1 mouse cellular context compared by ENCODE assay signal in the genomic region with DNA sequence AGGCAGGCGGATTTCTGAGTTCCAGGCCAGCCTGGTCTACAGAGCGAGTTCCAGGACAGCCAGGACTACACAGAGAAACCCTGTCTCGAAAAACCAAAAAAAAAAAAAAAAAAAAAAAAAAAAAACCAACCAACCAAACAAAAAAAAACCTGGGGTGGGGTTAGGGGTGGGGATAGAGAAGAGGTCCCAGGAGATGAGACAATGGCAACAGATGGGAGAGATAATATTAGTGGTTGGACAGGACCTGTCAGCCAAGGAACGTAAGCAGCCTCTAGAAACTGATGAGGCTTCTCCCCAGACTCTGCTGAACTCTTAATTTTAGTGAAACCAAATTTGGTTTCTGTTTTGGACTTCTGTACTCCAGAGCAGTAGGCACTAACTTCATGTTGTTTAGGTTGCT. TPM values are rescaled to one million over a fixed set of nuclear protein-coding genes. Genes with fewer than 3 reads are reported as not detected.
"Had no signal": no experiment of that assay in that cellular context is flagged by ENCODE, and none has a peak within 500 bp of the region (broad histone marks: within the 10 kb centered on the region; RNA-seq: fewer than 3 reads in every experiment).

No protein-coding gene starts in this region.

RNA-seq across cellular contexts. Expression of gene Pmel, which starts 21.5 kb away (rescaled TPM):
- total RNA-seq: monocyte, adult 5-6 weeks had no signal
